Mouse (Mus musculus): ENCODE measurements around the gene Abhd14a.

- TF ChIP-seq EP300 (IDR thresholded peaks at IDR 0.05; ENCODE audit: low read depth) (no peak), CTCF (IDR thresholded peaks at IDR 0.05; ENCODE audit: low read depth) (no peak)
Measured at GRCm38 (mm10) chr9:106473081-106473752, 25.7 kb upstream of the Abhd14a start.

Measured in liver, postnatal 0 days (tissue).